Mouse (Mus musculus) intestine, embryonic 14.5 days (tissue): Measurements from ENCODE around the gene Capg. TPM values are rescaled to one million over a fixed set of nuclear protein-coding genes. Genes with fewer than 3 reads are reported as not detected.

Experiments used
- ATAC-seq: fragments of 200-750 bp; cut with Nextera tagmentation; replicated peaks from 2 replicates; pipeline ENCODE4 v1.8.0; 2017; ENCODE audit warnings: low read depth, moderate number of reproducible peaks, moderate TSS enrichment, moderate library complexity; ENCODE audit not compliant: low FRiP score, low TSS enrichment
- DNase-seq: peaks from one replicate; pipeline ENCODE4 v3.0.0-alpha.2; 2018; ENCODE audit warnings: low spot score
- H3K27ac ChIP-seq: fragments of 300-500 bp; sonication (generic); 2 replicates; pipeline ENCODE4 v1.5.1; 2014; ENCODE audit warnings: low read depth, mild to moderate bottlenecking, control low read depth
- H3K27me3 ChIP-seq: fragments of 300-500 bp; sonication (generic); replicated peaks from 2 replicates; pipeline ENCODE4 v1.6.1; 2014; ENCODE audit warnings: low read length, control low read depth; ENCODE audit not compliant: control insufficient read depth, insufficient read depth
- H3K36me3 ChIP-seq: fragments of 300-500 bp; sonication (generic); 2 replicates; pipeline ENCODE4 v1.6.1; 2014; ENCODE audit warnings: low read length, control low read depth; ENCODE audit not compliant: control insufficient read depth, insufficient read depth
- H3K4me1 ChIP-seq: fragments of 300-500 bp; sonication (generic); replicated peaks from 2 replicates; pipeline ENCODE4 v1.6.1; 2014; ENCODE audit warnings: low read length, control low read depth, mixed read lengths; ENCODE audit not compliant: control insufficient read depth, insufficient read depth
- H3K4me2 ChIP-seq: fragments of 300-500 bp; sonication (generic); 2 replicates; pipeline ENCODE4 v1.6.1; 2014; ENCODE audit warnings: low read length
- H3K4me3 ChIP-seq: fragments of 300-500 bp; sonication (generic); 2 replicates; pipeline ENCODE4 v1.5.1; 2014; ENCODE audit warnings: low read depth, low read length, control low read depth, mixed read lengths
- H3K9ac ChIP-seq: fragments of 300-500 bp; sonication (generic); 2 replicates; pipeline ENCODE4 v1.6.1; 2014; ENCODE audit warnings: mild to moderate bottlenecking, low read length
- H3K9me3 ChIP-seq: fragments of 300-500 bp; sonication (generic); 2 replicates; pipeline ENCODE4 v1.6.1; 2016; ENCODE audit warnings: low read length, control low read depth; ENCODE audit not compliant: control insufficient read depth
- WGBS: fragments of 180-500 bp; shearing (Covaris S2); extraction: QIAGEN DNeasy Blood & Tissue Kit; methylation state at CpG from one replicate; pipeline ENCODE4 v1.1.7; 2014; 5-methylcytosine and 5-hydroxymethylcytosine counted together
- polyA plus RNA-seq: library from polyadenylated mRNA; unstranded; fragments of >200 nt; fragmentation: Nextera tagmentation; extraction: Ambion mirVana; gene quantifications from 2 replicates; pipeline ENCODE4 v1.2.1, GENCODE M21; 2014

Gene Capg
- polyA plus RNA-seq, 1 experiment from 2014 or later, result 36.7 TPM

GRCm38 (mm10) chr6:72566044-72566443 is 21.9 kb downstream of the Capg start:
- no peak overlapping the region for H3K9ac ChIP-seq
- 3% methylated on average over 4 of the region's 4 CpGs for WGBS
- H3K4me2 ChIP-seq, result no peak overlapping the region
- DNase-seq (peak; percentile 97), ATAC-seq (peak; percentile 82)
- H3K36me3 ChIP-seq, result peaks cover 6% of the 10 kb centered on the region; the same call in 1 of the 2 replicates
- H3K27me3 ChIP-seq, result no peaks in the 10 kb centered on the region
- H3K4me1 ChIP-seq, result no peaks in the 10 kb centered on the region
- H3K9me3 ChIP-seq, result no peaks in the 10 kb centered on the region
- no peak overlapping the region for H3K4me3 ChIP-seq
- H3K27ac ChIP-seq, result no peak overlapping the region

DNA sequence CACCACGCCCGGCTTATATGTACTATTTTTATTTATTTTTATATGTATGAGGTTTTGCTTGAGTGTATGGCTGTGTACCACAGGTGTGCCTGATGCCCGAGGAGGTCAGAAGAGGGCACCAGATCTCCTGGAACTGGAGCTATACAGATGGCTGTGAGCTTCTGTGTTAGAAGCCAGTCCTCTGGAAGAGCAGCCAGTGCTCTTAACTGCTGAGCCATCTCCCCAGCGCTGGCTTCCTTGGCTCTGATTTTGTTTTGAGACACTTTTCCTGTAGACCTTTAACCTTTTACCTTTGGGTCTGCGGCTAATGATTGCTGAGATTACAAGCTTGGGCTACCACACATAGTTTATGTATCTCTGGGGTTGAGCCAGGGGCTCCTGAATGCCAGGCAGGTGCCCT is 23.3 kb downstream of the Capg start:
- Histone ChIP-seq H3K36me3 (peaks cover 6% of the 10 kb centered on the region; the same call in 1 of the 2 replicates), H3K9me3 (no peaks in the 10 kb centered on the region), H3K4me3 (no peak overlapping the region), H3K4me1 (no peaks in the 10 kb centered on the region), H3K9ac (no peak overlapping the region), H3K27ac (no peak overlapping the region), H3K4me2 (no peak overlapping the region), H3K27me3 (no peaks in the 10 kb centered on the region)
- no peak for ATAC-seq
- 80% methylated on average over 5 of the region's 5 CpGs for WGBS
- no peak for DNase-seq

GRCm38 (mm10) chr6:72568736-72569135 is 24.5 kb downstream of the Capg start:
- Histone ChIP-seq H3K9ac (no peak overlapping the region), H3K36me3 (peaks cover 6% of the 10 kb centered on the region; the same call in 1 of the 2 replicates), H3K9me3 (no peaks in the 10 kb centered on the region), H3K4me3 (no peak overlapping the region), H3K4me2 (no peak overlapping the region), H3K4me1 (no peaks in the 10 kb centered on the region), H3K27me3 (no peaks in the 10 kb centered on the region), H3K27ac (no peak overlapping the region)
- ATAC-seq (no peak), DNase-seq (no peak)
- 91% methylated on average over 10 of the region's 10 CpGs for WGBS

DNA sequence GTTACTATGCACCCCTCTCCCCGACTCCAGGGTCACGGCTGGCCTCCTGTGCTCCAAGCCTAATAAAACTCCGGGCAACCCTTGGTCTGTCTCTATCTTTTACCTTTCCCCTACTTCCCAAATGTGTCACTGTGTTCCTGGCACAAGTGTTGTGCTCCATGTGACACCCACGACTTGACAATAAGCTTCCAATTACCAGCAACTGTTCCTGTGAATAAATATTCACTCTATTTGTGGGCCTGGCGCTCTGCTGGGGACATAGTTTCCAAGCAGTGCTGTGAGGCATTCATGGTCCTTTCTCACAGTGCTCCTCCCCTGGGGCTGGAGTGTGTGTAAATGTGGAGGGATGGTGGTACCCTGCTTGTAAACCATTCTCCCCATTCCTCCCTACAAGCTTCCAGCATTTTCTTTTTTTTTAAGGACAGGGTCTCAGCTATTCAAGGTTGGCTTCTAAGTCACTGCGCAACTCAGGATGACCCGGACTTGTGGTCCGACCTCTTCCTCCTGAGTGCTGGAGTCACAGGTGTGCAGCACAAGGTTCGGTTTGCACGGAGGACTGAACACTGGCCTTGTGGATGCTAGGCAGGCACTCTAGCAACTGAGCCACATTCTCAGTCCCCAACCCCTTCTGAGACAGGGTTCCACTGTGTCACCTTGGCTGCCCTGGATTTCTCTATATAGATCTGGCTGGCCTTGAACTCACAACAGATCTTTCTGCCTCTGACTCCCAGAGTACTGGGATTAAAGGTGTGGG is 26.6 kb downstream of the Capg start:
- no peaks in the 10 kb centered on the region for H3K4me1 ChIP-seq
- 85% methylated on average over 10 of the region's 10 CpGs for WGBS
- H3K9ac ChIP-seq, result no peak overlapping the region
- DNase-seq (no peak), ATAC-seq (no peak)
- no peaks in the 10 kb centered on the region for H3K9me3 ChIP-seq
- H3K27me3 ChIP-seq, result no peaks in the 10 kb centered on the region
- no peak overlapping the region for H3K27ac ChIP-seq
- H3K4me3 ChIP-seq, result no peak overlapping the region
- no peak overlapping the region for H3K4me2 ChIP-seq
- peaks cover 10% of the 10 kb centered on the region; the same call in 1 of the 2 replicates for H3K36me3 ChIP-seq

DNA sequence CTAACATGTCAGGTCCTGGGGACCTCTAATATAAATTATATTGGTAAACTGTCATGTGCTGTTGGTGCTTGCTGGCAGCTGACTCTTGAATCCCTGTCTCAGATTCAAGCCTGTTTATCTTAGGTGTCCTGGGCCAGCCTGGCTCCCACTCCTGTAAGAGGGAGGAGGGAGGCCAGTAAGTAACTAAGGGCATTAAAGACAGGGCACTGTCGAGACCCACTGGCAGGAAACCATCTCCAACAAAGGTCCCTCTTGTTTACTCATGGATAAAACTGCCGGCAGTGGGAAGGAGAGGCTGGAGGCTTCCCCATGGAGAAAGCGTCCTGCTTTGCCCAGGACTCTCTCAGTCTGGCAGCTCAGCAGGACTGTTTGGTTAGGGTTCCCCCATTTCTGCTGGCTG is 27.6 kb downstream of the Capg start:
- H3K9me3 ChIP-seq, result no peaks in the 10 kb centered on the region

GRCm38 (mm10) chr6:72576041-72576440 is 31.9 kb downstream of the Capg start:
- no peak overlapping the region for H3K4me3 ChIP-seq
- no peaks in the 10 kb centered on the region for H3K9me3 ChIP-seq
- H3K4me2 ChIP-seq, result no peak overlapping the region
- H3K27ac ChIP-seq, result no peak overlapping the region
- ATAC-seq, result no peak
- WGBS, result 95% methylated on average over 3 of the region's 3 CpGs
- no peak overlapping the region for H3K9ac ChIP-seq
- H3K27me3 ChIP-seq, result no peaks in the 10 kb centered on the region
- H3K36me3 ChIP-seq, result 0 out of 2 replicates have a peak, but pooled peaks cover 4% of the 10 kb centered on the region
- no peak for DNase-seq
- H3K4me1 ChIP-seq, result no peaks in the 10 kb centered on the region

More for the DNA sequence above, 27.6 kb downstream of the Capg start:
- Histone ChIP-seq H3K27ac (no peak overlapping the region), H3K4me3 (no peak overlapping the region), H3K4me2 (no peak overlapping the region), H3K4me1 (no peaks in the 10 kb centered on the region), H3K9ac (no peak overlapping the region), H3K36me3 (peaks cover 10% of the 10 kb centered on the region; the same call in 1 of the 2 replicates), H3K27me3 (no peaks in the 10 kb centered on the region)
- WGBS, result 27% methylated on average over 3 of the region's 3 CpGs
- DNase-seq (no peak), ATAC-seq (no peak)

GRCm38 (mm10) chr6:72581625-72582382 is 37.6 kb downstream of the Capg start:
- H3K4me1 ChIP-seq, result no peaks in the 10 kb centered on the region
- H3K4me2 ChIP-seq, result no peak overlapping the region
- no peaks in the 10 kb centered on the region for H3K27me3 ChIP-seq
- H3K9ac ChIP-seq, result no peak overlapping the region
- H3K27ac ChIP-seq, result no peak overlapping the region
- no peaks in the 10 kb centered on the region for H3K9me3 ChIP-seq
- 79% methylated on average over 11 of the region's 11 CpGs for WGBS
- no peak for ATAC-seq
- H3K36me3 ChIP-seq, result 0 out of 2 replicates have a peak, but pooled peaks cover 3% of the 10 kb centered on the region
- DNase-seq, result no peak
- no peak overlapping the region for H3K4me3 ChIP-seq

GRCm38 (mm10) chr6:72583211-72583839 is 39.1 kb downstream of the Capg start:
- Histone ChIP-seq H3K9me3 (no peaks in the 10 kb centered on the region), H3K36me3 (peaks cover 3% of the 10 kb centered on the region; the same call in 1 of the 2 replicates), H3K9ac (no peak overlapping the region), H3K4me1 (no peaks in the 10 kb centered on the region), H3K4me2 (no peak overlapping the region), H3K27ac (no peak overlapping the region), H3K27me3 (no peaks in the 10 kb centered on the region), H3K4me3 (no peak overlapping the region)
- WGBS, result 86% methylated on average over 4 of the region's 4 CpGs
- DNase-seq (no peak), ATAC-seq (no peak)
